Mouse (Mus musculus): ENCODE data around the gene Npas1.

DNA sequence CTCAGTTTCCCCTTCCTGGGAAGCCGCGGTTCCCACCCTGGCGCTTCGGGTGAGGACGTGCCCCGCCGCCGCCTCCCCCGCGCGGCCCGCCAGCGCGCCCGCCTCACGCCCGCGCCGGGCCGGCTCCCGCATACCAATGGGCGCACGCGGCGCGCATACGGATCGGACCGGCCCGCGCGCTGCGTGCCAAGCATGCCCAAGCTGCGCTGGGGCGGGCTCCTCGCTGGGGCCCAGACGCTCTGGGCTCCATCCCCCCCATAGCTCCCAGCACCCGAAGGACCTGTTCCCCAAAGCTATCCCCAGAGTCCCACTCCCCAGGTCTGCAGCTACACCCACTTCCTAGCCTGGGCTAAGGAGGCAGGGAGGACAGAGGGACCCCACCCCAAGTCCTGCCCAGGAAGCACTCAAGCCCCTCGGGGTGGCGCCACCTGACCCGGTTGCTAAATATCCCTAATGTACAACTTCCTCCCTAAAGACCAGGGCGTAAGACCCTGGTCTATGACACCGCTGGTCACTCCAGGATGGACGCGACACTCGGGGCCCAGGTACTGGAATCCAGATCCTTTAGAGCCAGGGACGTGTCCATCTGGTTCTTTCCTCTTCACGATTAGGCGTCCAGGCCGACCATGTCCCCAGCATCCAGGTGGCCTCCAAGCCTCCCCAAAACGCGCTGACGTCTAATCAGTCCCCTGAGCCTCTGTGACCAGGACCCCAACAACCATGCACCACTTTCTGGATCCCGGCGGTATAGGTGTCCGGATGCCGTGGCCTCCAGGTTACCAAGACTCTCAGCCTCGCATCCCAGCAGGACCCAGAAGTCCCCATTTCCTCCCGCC is 1.5 kb downstream of the Npas1 start:
- no peak for TF ChIP-seq POLR2A (IDR thresholded peaks at IDR 0.05; ENCODE audit: control insufficient read depth in 1 of 2, insufficient read depth in 1 of 2, low read depth in 1 of 2, low read length in 2 of 2, poor library complexity in 1 of 2)
- TF ChIP-seq MAFK (IDR thresholded peaks at IDR 0.05; ENCODE audit: borderline replicate concordance, low read depth, low read length) = no peak
